Mouse (Mus musculus): ENCODE measurements around the gene Pcsk4. TPM values are rescaled to one million over a fixed set of nuclear protein-coding genes. Genes with fewer than 3 reads are reported as not detected.

Gene Pcsk4
- polyA plus RNA-seq, 1 experiment from 2014 or later = 8.6 TPM

DNA sequence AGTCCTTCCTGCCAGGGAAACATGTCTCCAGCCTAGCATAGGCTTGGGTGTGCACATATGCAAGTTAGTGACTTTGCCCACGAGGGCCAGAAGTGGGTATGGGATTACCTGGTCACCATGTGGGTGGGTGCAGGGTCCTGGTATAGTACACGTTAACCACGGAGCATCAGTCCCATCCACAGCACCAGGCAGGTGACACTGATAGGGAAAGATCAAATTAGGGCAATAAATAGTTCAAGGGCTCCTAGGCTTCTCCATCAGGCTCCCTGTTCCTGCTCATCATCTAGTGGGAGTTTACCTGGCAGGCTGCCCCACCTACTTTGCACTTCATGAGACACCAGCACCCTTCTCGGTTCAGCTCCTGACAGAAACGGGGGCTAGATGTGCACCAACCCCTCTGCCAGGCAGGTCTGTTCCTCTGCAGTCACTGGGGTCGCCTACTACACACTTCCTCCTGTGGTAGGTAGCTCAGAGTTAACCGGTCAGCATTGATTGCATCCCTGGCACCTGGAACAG is 34.5 kb downstream of the Pcsk4 start:
- H3K27ac ChIP-seq (ENCODE audit: low read length) = no peak overlapping the region
- 47% methylated on average over 7 of the region's 7 CpGs for WGBS
- no peak overlapping the region for H3K4me2 ChIP-seq (replicated peaks; ENCODE audit: low read depth, low read length)
- H3K27me3 ChIP-seq (ENCODE audit: insufficient read depth, low read length) = peaks cover 28% of the 10 kb centered on the region
- H3K36me3 ChIP-seq (ENCODE audit: insufficient read depth, low read length) = peaks cover 15% of the 10 kb centered on the region
- no peaks in the 10 kb centered on the region for H3K9me3 ChIP-seq (ENCODE audit: low read length)
- H3K9ac ChIP-seq (replicated peaks; ENCODE audit: low read length) = no peak overlapping the region
- H3K4me1 ChIP-seq (ENCODE audit: insufficient read depth, low read length) = peaks cover 17% of the 10 kb centered on the region
- no peak for ATAC-seq (ENCODE audit: low FRiP score, low TSS enrichment)
- H3K4me3 ChIP-seq (ENCODE audit: low read length) = no peak overlapping the region

DNA sequence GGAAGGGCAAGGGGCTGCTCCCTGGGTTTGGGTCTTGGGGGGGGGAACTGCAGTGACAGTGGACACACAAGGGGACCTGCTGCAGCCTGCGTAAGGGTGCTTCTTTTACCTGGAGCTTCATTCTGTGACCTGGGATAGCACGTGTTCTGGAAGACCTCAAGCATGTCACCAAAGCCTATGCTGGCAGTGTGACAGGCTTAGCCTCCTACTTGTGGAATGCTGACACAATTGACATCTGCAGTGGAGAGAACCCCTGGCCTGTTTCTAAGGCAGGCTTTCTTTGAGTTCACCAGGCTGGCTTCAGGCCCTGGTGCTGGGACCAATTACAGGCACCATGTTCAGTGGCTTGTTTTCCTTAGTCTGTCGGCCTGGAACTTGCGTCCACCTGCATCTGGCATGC is 35.0 kb downstream of the Pcsk4 start:
- Histone ChIP-seq H3K36me3 (ENCODE audit: insufficient read depth, low read length) (peaks cover 15% of the 10 kb centered on the region), H3K4me3 (ENCODE audit: low read length) (no peak overlapping the region), H3K27me3 (ENCODE audit: insufficient read depth, low read length) (peaks cover 22% of the 10 kb centered on the region), H3K4me2 (replicated peaks; ENCODE audit: low read depth, low read length) (no peak overlapping the region), H3K9me3 (ENCODE audit: low read length) (no peaks in the 10 kb centered on the region), H3K9ac (replicated peaks; ENCODE audit: low read length) (no peak overlapping the region), H3K27ac (ENCODE audit: low read length) (no peak overlapping the region), H3K4me1 (ENCODE audit: insufficient read depth, low read length) (peaks cover 17% of the 10 kb centered on the region)
- ATAC-seq (ENCODE audit: low FRiP score, low TSS enrichment) = no peak
- 86% methylated on average over 4 of the region's 4 CpGs for WGBS

DNA sequence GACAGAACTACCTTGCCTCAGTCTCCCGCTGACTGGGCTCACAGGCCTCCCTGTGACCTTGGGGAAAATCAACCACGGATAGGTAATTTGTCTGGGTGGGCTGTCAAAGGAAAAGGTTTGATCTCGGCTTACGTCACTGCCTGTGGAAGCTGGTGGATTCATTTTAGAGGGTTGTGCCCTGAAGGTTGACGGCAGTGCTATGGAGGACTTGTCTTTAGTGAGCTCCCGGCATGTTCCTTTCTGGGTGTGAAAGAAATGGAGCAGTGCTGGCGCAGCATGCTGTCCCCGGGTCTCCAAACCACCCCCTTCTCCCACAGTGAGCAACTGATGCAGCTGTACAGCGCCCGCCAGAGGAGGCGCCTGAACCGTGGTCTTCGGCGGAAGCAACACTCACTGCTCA is 36.0 kb downstream of the Pcsk4 start:
- H3K36me3 ChIP-seq (ENCODE audit: insufficient read depth, low read length) = peaks cover 19% of the 10 kb centered on the region
- H3K27me3 ChIP-seq (ENCODE audit: insufficient read depth, low read length) = peaks cover 13% of the 10 kb centered on the region
- peak overlapping the region; percentile 82 for H3K4me2 ChIP-seq (replicated peaks; ENCODE audit: low read depth, low read length)
- H3K4me3 ChIP-seq (ENCODE audit: low read length) = peak overlapping the region; percentile 97
- ATAC-seq (ENCODE audit: low FRiP score, low TSS enrichment) = no peak
- peak overlapping the region; percentile 87; the same call in 1 of the 2 replicates for H3K27ac ChIP-seq (ENCODE audit: low read length)
- peak overlapping the region; percentile 99 for H3K9ac ChIP-seq (replicated peaks; ENCODE audit: low read length)
- 20% methylated on average over 14 of the region's 14 CpGs for WGBS
- peaks cover 17% of the 10 kb centered on the region for H3K4me1 ChIP-seq (ENCODE audit: insufficient read depth, low read length)
- no peaks in the 10 kb centered on the region for H3K9me3 ChIP-seq (ENCODE audit: low read length)

DNA sequence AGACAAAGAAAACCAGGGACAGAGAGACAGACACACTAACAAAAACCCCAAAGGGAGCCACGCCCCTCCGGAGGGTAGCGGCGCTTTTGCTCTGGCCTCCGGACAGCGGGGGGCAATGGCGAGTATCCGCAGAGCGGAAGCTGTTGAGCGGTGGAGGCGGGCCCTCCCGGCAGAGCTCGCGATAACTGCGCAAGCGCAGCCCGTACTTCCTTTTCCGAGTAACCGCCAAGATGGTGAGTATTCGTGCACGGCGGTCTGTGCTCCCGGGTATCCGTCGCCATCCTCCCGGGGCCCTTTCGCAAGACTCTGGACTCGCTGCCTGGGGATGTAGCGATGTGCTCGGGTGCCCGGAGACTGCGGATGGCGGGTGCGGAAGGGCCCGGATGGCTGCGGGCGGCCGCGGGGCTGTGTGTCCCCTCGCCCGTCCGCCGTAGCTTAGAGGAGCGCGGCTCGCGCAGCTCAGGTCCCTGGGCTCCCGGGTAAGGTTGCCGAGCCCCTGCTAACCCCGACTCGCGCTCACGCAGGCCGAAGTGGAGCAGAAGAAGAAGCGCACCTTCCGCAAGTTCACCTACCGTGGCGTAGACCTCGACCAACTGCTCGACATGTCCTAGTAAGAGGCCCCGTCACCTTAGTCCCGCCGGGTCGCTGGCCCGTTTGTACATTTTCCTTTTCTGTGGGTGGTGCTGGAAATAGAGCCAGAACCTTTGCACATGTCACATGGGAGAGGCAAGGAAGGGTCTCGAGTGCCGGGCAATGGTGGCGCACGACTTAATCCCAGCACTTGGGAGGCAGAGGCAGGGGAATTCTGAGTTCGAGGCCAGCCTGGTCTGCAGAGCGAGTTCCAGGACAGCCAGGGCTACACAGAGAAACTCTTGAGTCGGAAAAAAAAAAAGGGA is 36.8 kb downstream of the Pcsk4 start, which contains the start of gene Rps15:
Gene Rps15 (plus strand): TSS at position 203 of the 896 bp plus-strand sequence.
- Histone ChIP-seq H3K4me1 (ENCODE audit: insufficient read depth, low read length) (peaks cover 17% of the 10 kb centered on the region), H3K36me3 (ENCODE audit: insufficient read depth, low read length) (peaks cover 26% of the 10 kb centered on the region), H3K27ac (ENCODE audit: low read length) (peak within 1 kb of the TSS; percentile 87), H3K9me3 (ENCODE audit: low read length) (no peaks in the 10 kb centered on the region), H3K9ac (replicated peaks; ENCODE audit: low read length) (peak within 1 kb of the TSS; percentile 99), H3K4me3 (ENCODE audit: low read length) (peak within 1 kb of the TSS; percentile 97), H3K4me2 (replicated peaks; ENCODE audit: low read depth, low read length) (peak within 1 kb of the TSS; percentile 82), H3K27me3 (ENCODE audit: insufficient read depth, low read length) (peaks cover 5% of the 10 kb centered on the region; the same call in 1 of the 2 replicates)
- WGBS = under 1% methylated on average over 72 of the region's 72 CpGs
- ATAC-seq (ENCODE audit: low FRiP score, low TSS enrichment) = peak; percentile 89

DNA sequence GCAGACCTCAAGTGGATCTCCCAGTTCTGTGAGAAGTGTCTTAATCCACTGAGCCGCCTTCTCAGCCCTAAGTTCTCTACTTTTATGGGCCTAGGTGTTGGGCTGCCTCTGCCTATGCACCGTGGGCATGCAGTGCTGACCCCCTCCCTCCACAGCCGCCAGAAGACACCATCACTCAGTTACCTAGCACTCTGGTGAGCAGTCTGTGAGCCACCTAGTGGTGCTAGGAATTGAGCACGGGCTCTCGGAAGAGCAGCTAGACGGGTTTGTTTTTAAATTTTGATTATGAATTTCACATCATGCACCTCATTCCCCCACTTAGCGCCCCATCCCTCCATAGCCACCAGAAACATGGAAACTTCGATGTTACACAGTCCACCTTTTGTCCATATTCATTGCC is 40.6 kb downstream of the Pcsk4 start:
- ATAC-seq (ENCODE audit: low FRiP score, low TSS enrichment) = no peak

DNA sequence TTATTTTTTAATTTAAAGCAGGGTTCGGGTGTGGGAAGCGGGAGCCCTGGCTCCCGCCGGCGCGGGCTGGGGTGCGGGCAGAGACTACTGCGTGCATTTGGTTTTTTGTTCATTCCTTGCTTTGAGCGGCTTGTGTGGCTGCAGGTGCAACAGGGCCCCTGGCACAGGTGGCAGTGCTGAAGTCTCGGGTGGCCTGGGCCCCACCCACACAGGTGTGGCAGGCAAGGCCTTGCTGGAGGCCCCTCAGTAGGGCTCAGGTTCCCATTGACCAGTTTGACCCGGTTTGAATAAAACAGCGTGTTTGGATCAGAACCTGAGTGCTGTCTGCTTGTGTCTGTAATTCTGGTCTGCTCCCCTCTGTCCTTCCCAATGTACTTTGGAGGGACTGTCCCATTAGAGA is 41.2 kb downstream of the Pcsk4 start:
- ATAC-seq (ENCODE audit: low FRiP score, low TSS enrichment) = no peak
- Histone ChIP-seq H3K4me2 (replicated peaks; ENCODE audit: low read depth, low read length) (no peak overlapping the region), H3K36me3 (ENCODE audit: insufficient read depth, low read length) (peaks cover 50% of the 10 kb centered on the region)

More for the DNA sequence above, 40.6 kb downstream of the Pcsk4 start:
- no peak overlapping the region for H3K27ac ChIP-seq (ENCODE audit: low read length)
- no peak overlapping the region for H3K4me2 ChIP-seq (replicated peaks; ENCODE audit: low read depth, low read length)
- peaks cover 9% of the 10 kb centered on the region for H3K4me1 ChIP-seq (ENCODE audit: insufficient read depth, low read length)
- H3K9me3 ChIP-seq (ENCODE audit: low read length) = no peaks in the 10 kb centered on the region
- WGBS = 66% methylated on average over 8 of the region's 8 CpGs
- H3K27me3 ChIP-seq (ENCODE audit: insufficient read depth, low read length) = no peaks in the 10 kb centered on the region
- no peak overlapping the region for H3K9ac ChIP-seq (replicated peaks; ENCODE audit: low read length)
- no peak overlapping the region for H3K4me3 ChIP-seq (ENCODE audit: low read length)
- H3K36me3 ChIP-seq (ENCODE audit: insufficient read depth, low read length) = peaks cover 47% of the 10 kb centered on the region

DNA sequence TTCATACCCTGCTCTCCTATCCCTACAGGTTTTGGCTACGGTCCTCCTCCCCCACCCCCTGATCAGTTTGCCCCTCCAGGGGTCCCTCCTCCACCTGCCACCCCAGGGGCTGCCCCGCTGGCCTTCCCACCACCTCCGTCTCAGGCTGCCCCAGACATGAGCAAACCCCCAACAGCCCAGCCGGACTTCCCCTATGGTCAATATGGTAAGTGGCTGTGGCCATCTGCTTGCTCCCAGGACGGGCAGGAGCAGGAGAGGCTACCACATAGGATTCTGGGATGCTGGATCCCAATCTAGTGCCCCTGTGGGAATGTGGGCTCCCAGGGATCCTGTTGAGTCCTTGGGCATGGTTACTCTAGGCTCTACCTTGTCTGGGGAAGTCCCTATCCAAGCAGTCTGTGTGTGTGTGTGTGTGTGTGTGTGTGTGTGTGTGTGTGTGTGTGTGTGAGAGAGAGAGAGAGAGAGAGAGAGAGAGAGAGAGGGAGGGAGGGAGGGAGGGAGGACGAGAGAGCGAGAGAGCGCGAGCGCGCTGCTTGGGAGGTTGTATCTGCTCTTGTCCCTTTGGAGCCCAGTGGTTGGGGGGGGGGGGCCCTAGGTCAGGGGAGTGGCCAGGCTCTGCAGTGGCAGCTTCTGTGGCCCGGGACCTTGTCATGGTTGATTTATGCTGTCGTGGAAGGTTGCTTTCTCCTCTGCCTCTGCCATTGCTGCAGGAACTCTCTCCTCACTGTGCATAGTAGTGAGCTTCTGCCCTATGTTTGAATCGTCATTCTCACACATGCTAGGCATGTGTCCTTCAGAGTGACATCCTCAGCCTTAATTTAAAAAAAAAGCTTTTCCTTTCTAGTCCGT is 43.9 kb downstream of the Pcsk4 start:
- H3K4me1 ChIP-seq (ENCODE audit: insufficient read depth, low read length) = 0 out of 2 replicates have a peak, but pooled peaks cover 6% of the 10 kb centered on the region
- no peak overlapping the region for H3K9ac ChIP-seq (replicated peaks; ENCODE audit: low read length)
- no peak overlapping the region for H3K4me3 ChIP-seq (ENCODE audit: low read length)
- no peak overlapping the region for H3K27ac ChIP-seq (ENCODE audit: low read length)
- H3K36me3 ChIP-seq (ENCODE audit: insufficient read depth, low read length) = peaks cover 62% of the 10 kb centered on the region
- no peaks in the 10 kb centered on the region for H3K9me3 ChIP-seq (ENCODE audit: low read length)
- H3K27me3 ChIP-seq (ENCODE audit: insufficient read depth, low read length) = no peaks in the 10 kb centered on the region
- no peak for ATAC-seq (ENCODE audit: low FRiP score, low TSS enrichment)
- H3K4me2 ChIP-seq (replicated peaks; ENCODE audit: low read depth, low read length) = no peak overlapping the region
- WGBS = 61% methylated on average over 14 of the region's 15 CpGs

More for the DNA sequence above, 41.2 kb downstream of the Pcsk4 start:
- Histone ChIP-seq H3K27me3 (ENCODE audit: insufficient read depth, low read length) (no peaks in the 10 kb centered on the region), H3K27ac (ENCODE audit: low read length) (no peak overlapping the region), H3K4me1 (ENCODE audit: insufficient read depth, low read length) (peaks cover 4% of the 10 kb centered on the region), H3K9me3 (ENCODE audit: low read length) (no peaks in the 10 kb centered on the region), H3K4me3 (ENCODE audit: low read length) (no peak overlapping the region), H3K9ac (replicated peaks; ENCODE audit: low read length) (no peak overlapping the region)
- WGBS = 94% methylated on average over 12 of the region's 12 CpGs

DNA sequence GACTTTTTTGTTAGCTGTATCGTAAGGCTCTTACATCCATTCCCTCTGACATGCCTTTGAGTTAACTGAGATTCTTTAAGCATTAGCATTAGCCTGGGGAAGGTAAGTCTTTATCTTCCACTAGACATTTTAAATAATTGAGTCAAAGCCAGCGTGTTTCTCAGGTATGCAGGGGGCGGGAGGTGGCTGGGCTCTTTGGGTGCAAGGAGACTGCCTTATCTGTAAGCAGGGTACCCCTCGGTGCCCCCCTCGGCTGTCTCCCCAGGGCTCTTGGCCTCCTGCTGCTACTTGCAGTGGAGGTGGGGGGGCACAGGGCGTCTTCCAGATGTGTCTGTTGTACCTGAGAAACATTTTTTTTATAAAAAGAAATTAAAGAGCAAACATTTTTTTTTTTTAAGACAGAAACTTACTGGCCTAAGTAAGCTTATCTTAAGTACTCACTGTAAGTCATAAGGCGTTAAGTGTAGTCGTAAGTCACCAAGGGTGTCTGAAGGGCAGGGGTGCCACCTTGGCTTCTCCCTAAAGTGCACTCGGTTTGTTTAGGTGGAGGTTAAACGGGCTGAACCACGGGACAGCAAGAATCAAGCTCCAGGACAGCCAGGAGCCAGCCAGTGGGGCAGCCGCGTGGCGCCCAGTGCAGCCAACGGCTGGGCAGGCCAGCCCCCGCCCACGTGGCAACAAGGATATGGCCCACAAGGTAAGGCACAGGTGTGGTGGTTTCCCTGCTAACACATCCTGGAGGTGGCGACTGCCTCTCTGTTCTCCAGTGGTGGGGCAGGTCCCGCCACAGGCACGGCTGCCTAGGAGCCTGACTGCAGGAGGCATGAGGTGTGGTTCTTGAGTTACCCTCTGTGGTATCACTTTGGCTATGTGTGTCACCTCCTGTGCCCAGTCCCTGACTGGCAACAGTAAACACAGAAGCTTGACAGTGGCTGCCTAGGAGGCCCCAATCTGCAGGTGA is 46.5 kb downstream of the Pcsk4 start:
- H3K9me3 ChIP-seq (ENCODE audit: low read length) = no peaks in the 10 kb centered on the region
- no peak overlapping the region for H3K9ac ChIP-seq (replicated peaks; ENCODE audit: low read length)
- no peak overlapping the region for H3K4me3 ChIP-seq (ENCODE audit: low read length)
- 0 out of 2 replicates have a peak, but pooled peaks cover 6% of the 10 kb centered on the region for H3K4me1 ChIP-seq (ENCODE audit: insufficient read depth, low read length)
- 82% methylated on average over 20 of the region's 20 CpGs for WGBS
- H3K27me3 ChIP-seq (ENCODE audit: insufficient read depth, low read length) = no peaks in the 10 kb centered on the region
- peaks cover 79% of the 10 kb centered on the region for H3K36me3 ChIP-seq (ENCODE audit: insufficient read depth, low read length)
- no peak overlapping the region for H3K4me2 ChIP-seq (replicated peaks; ENCODE audit: low read depth, low read length)
- no peak for ATAC-seq (ENCODE audit: low FRiP score, low TSS enrichment)
- H3K27ac ChIP-seq (ENCODE audit: low read length) = peak overlapping the region; percentile 88
